Mouse (Mus musculus): ENCODE measurements at regions not wholly inside any gene's neighbourhood (a gene's known extent, or its start where the extent isn't known, plus 50 kb on each side); places are given as distances from the start of the nearest gene placed in this dataset.

DNA sequence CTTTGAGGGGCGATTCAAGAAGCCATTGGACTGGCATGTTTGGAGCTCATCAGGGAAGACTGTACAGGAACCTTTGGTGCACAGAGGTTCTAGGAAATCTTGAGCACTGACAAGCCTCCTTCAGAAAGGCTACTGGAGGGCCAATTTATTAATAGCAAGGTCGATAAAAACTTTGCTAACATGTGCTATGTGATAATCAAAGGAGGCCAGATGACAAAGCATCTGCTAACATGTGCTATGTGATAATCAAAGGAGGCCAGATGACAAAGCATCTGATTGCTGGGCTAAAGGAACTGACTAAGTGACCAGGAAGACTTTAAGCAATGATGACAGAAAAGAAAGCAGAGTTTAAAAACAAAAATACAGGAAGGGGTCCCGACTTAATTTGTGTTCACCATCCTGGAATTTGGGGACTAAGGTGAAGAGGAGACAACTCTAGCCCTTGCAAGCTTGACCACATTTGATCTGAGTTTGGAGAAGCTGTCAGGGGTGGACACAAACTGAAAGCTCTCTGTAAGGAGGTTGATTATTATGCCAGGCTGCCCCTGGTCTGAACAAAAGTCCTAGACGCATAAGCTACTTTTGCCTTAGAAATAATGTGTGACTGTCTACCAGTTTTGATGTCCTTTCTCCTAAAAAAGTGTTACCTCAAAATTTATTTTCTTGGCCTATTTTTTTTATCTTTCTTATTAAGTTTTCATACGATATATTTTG lies 455.5 kb upstream of the Fam92a start:
- DNase-seq (ENCODE audit: low spot score) (no peak), ATAC-seq (replicated peaks; ENCODE audit: low FRiP score) (no peak)
- Histone ChIP-seq H3K27ac (ENCODE audit: low read depth, low read length) (no peak overlapping the region), H3K9me3 (ENCODE audit: control insufficient read depth, low read length) (no peaks in the 10 kb centered on the region), H3K4me1 (replicated peaks; ENCODE audit: control insufficient read depth, insufficient read depth, low read length) (no peaks in the 10 kb centered on the region; the same call in 1 of the 2 replicates), H3K4me2 (ENCODE audit: low read depth, low read length, severe bottlenecking) (no peak overlapping the region), H3K27me3 (ENCODE audit: control insufficient read depth, insufficient read depth, low read length) (peaks cover 10% of the 10 kb centered on the region; the same call in 1 of the 2 replicates), H3K9ac (ENCODE audit: low read length) (no peak overlapping the region), H3K36me3 (ENCODE audit: control insufficient read depth, insufficient read depth, low read length) (no peaks in the 10 kb centered on the region), H3K4me3 (ENCODE audit: low read depth, low read length) (no peak overlapping the region)
- 84% methylated on average over 5 of the region's 5 CpGs for WGBS

GRCm38 (mm10) chr4:12620756-12621270 lies 449.0 kb upstream of the Fam92a start:
- ATAC-seq (replicated peaks; ENCODE audit: low FRiP score), result peak; percentile 35; the same call in 1 of the 2 replicates
- Histone ChIP-seq H3K9ac (ENCODE audit: low read length) (no peak overlapping the region), H3K4me1 (replicated peaks; ENCODE audit: control insufficient read depth, insufficient read depth, low read length) (peaks cover 3% of the 10 kb centered on the region), H3K27me3 (ENCODE audit: control insufficient read depth, insufficient read depth, low read length) (no peaks in the 10 kb centered on the region; the same call in 1 of the 2 replicates), H3K9me3 (ENCODE audit: control insufficient read depth, low read length) (no peaks in the 10 kb centered on the region), H3K36me3 (ENCODE audit: control insufficient read depth, insufficient read depth, low read length) (no peaks in the 10 kb centered on the region), H3K4me3 (ENCODE audit: low read depth, low read length) (no peak overlapping the region), H3K27ac (ENCODE audit: low read depth, low read length) (no peak overlapping the region), H3K4me2 (ENCODE audit: low read depth, low read length, severe bottlenecking) (no peak overlapping the region)
- DNase-seq (ENCODE audit: low spot score), result no peak
- 57% methylated on average over 4 of the region's 4 CpGs for WGBS

- no peak overlapping the region for H3K27ac ChIP-seq (ENCODE audit: low read depth, low read length)
These were observed 448.4 kb upstream of the Fam92a start for GRCm38 (mm10) chr4:12620059-12620755.

DNA sequence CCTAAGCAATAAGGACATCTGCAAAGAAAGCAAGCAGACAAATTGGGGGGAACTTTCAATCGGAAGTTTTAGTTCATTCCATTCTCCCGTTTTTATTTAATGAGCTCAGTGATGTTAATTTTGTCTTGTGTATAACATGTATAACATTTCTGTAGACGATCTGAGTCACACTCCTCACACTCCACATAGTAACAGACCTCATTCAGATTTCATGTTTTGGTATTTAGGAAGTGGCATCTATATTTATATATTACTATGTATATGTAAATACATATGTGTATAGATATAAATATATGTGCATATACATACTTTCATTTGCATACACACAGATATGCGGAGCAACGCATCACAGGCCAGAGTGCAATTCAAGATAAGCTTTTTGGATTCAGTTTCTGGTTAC lies 444.9 kb upstream of the Fam92a start:
- no peak for ATAC-seq (replicated peaks; ENCODE audit: low FRiP score)
- no peaks in the 10 kb centered on the region for H3K36me3 ChIP-seq (ENCODE audit: control insufficient read depth, insufficient read depth, low read length)
- no peak overlapping the region for H3K27ac ChIP-seq (ENCODE audit: low read depth, low read length)
- no peaks in the 10 kb centered on the region for H3K9me3 ChIP-seq (ENCODE audit: control insufficient read depth, low read length)
- H3K4me2 ChIP-seq (ENCODE audit: low read depth, low read length, severe bottlenecking), result no peak overlapping the region
- H3K9ac ChIP-seq (ENCODE audit: low read length), result no peak overlapping the region
- peaks cover 3% of the 10 kb centered on the region for H3K4me1 ChIP-seq (replicated peaks; ENCODE audit: control insufficient read depth, insufficient read depth, low read length)
- WGBS, result 91% methylated on average over 5 of the region's 5 CpGs
- no peak overlapping the region for H3K4me3 ChIP-seq (ENCODE audit: low read depth, low read length)
- no peak for DNase-seq (ENCODE audit: low spot score)
- H3K27me3 ChIP-seq (ENCODE audit: control insufficient read depth, insufficient read depth, low read length), result no peaks in the 10 kb centered on the region

More at GRCm38 (mm10) chr4:12620059-12620755, 448.4 kb upstream of the Fam92a start:
- ATAC-seq (replicated peaks; ENCODE audit: low FRiP score) (peak; percentile 77), DNase-seq (ENCODE audit: low spot score) (no peak)
- Histone ChIP-seq H3K36me3 (ENCODE audit: control insufficient read depth, insufficient read depth, low read length) (no peaks in the 10 kb centered on the region), H3K4me1 (replicated peaks; ENCODE audit: control insufficient read depth, insufficient read depth, low read length) (peaks cover 3% of the 10 kb centered on the region), H3K4me2 (ENCODE audit: low read depth, low read length, severe bottlenecking) (no peak overlapping the region), H3K9ac (ENCODE audit: low read length) (no peak overlapping the region), H3K27me3 (ENCODE audit: control insufficient read depth, insufficient read depth, low read length) (no peaks in the 10 kb centered on the region), H3K4me3 (ENCODE audit: low read depth, low read length) (no peak overlapping the region), H3K9me3 (ENCODE audit: control insufficient read depth, low read length) (no peaks in the 10 kb centered on the region)
- WGBS, result 30% methylated on average over 4 of the region's 4 CpGs

DNA sequence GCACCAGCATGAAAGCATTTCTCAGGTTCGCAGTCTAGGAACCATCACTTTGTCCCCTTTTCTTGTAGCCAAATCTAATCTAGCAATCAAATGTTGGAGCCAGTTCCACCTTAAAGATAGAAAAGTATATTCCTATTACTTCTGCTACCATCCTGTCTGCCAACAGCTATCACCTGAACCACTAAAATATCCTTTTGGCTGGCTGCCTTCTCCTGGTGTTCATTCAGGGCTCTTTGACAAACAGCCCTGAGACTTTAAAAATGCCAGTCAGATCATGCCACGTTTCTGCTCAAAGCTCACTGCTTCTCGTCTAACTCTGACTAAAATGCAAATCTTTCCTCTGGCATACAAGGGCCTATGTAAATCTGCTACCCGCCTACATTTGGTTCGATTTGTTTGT lies 439.7 kb upstream of the Fam92a start:
- Histone ChIP-seq H3K36me3 (ENCODE audit: control insufficient read depth, insufficient read depth, low read length) (no peaks in the 10 kb centered on the region), H3K4me2 (ENCODE audit: low read depth, low read length, severe bottlenecking) (no peak overlapping the region), H3K9ac (ENCODE audit: low read length) (no peak overlapping the region), H3K27ac (ENCODE audit: low read depth, low read length) (no peak overlapping the region), H3K4me1 (replicated peaks; ENCODE audit: control insufficient read depth, insufficient read depth, low read length) (no peaks in the 10 kb centered on the region), H3K27me3 (ENCODE audit: control insufficient read depth, insufficient read depth, low read length) (no peaks in the 10 kb centered on the region), H3K4me3 (ENCODE audit: low read depth, low read length) (no peak overlapping the region), H3K9me3 (ENCODE audit: control insufficient read depth, low read length) (no peaks in the 10 kb centered on the region)
- WGBS, result 85% methylated on average over 5 of the region's 5 CpGs
- ATAC-seq (replicated peaks; ENCODE audit: low FRiP score), result no peak
- no peak for DNase-seq (ENCODE audit: low spot score)

GRCm38 (mm10) chr4:12601165-12601919 lies 429.5 kb upstream of the Fam92a start:
- Histone ChIP-seq H3K36me3 (ENCODE audit: control insufficient read depth, insufficient read depth, low read length) (no peaks in the 10 kb centered on the region), H3K4me3 (ENCODE audit: low read depth, low read length) (no peak overlapping the region), H3K9me3 (ENCODE audit: control insufficient read depth, low read length) (no peaks in the 10 kb centered on the region), H3K27me3 (ENCODE audit: control insufficient read depth, insufficient read depth, low read length) (no peaks in the 10 kb centered on the region), H3K4me2 (ENCODE audit: low read depth, low read length, severe bottlenecking) (no peak overlapping the region), H3K27ac (ENCODE audit: low read depth, low read length) (no peak overlapping the region), H3K4me1 (replicated peaks; ENCODE audit: control insufficient read depth, insufficient read depth, low read length) (peaks cover 4% of the 10 kb centered on the region; the same call in 1 of the 2 replicates), H3K9ac (ENCODE audit: low read length) (no peak overlapping the region)
- WGBS, result 56% methylated on average over 15 of the region's 15 CpGs
- peak; percentile 85 for ATAC-seq (replicated peaks; ENCODE audit: low FRiP score)
- no peak for DNase-seq (ENCODE audit: low spot score)

DNA sequence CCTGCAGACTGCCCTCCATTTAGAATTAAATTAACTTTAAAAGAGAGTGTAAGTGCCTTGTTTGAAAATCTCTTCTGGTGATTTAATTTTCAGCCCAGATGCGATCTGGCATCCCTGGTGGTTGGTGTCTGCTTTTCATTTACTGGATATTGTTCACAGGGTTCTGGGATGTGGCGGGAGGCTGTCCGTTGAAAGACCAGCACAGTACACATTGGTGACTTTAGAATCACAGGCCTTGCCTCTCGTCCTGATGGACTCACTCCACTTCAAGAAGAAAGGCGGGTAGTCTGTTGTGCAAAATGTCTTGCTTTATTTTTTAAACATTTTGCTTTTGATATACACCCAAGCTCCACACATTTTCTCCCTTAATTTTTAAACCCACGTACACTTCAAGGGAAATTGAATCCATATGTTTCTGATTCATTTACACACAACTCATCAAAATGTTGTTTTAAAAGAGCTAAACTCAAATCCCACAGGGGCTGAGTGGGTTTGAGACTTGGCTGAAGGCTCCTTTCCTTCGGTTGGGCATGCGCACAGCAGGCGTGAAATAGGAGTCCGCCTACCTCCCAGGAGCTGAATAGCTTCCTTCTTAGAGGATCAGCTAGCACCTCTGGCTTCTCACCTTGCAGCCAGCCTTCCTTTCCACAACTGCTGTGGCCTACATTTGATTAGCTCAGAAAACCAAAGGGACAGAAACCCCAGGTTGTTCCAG lies 424.1 kb upstream of the Fam92a start:
- no peak overlapping the region for H3K27ac ChIP-seq (ENCODE audit: low read depth, low read length)
- no peaks in the 10 kb centered on the region for H3K9me3 ChIP-seq (ENCODE audit: control insufficient read depth, low read length)
- ATAC-seq (replicated peaks; ENCODE audit: low FRiP score) (no peak), DNase-seq (ENCODE audit: low spot score) (no peak)
- no peaks in the 10 kb centered on the region for H3K27me3 ChIP-seq (ENCODE audit: control insufficient read depth, insufficient read depth, low read length)
- 60% methylated on average over 10 of the region's 10 CpGs for WGBS
- H3K9ac ChIP-seq (ENCODE audit: low read length), result no peak overlapping the region
- H3K4me2 ChIP-seq (ENCODE audit: low read depth, low read length, severe bottlenecking), result no peak overlapping the region
- H3K36me3 ChIP-seq (ENCODE audit: control insufficient read depth, insufficient read depth, low read length), result no peaks in the 10 kb centered on the region
- no peaks in the 10 kb centered on the region for H3K4me1 ChIP-seq (replicated peaks; ENCODE audit: control insufficient read depth, insufficient read depth, low read length)
- H3K4me3 ChIP-seq (ENCODE audit: low read depth, low read length), result no peak overlapping the region

DNA sequence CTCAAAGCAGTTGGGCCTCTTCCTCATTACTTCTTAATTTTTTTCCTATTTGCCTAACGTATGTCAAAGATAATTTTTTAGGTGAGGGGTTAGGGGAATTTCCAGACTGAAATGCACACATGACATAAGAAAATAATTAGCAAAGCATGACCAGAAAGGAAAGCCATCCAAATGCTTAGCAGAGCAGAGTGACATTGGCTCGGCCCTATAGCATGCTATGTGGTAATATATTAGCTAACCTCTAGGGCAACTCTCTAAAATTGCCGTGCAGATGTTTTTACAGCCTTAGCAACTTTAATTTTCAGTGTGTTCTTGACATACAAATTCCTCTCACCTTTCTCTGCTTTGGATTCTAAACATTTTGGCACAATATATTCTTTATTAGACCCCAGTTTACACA lies 421.2 kb upstream of the Fam92a start:
- H3K9ac ChIP-seq (ENCODE audit: low read length), result no peak overlapping the region
- no peaks in the 10 kb centered on the region for H3K27me3 ChIP-seq (ENCODE audit: control insufficient read depth, insufficient read depth, low read length)
- DNase-seq (ENCODE audit: low spot score) (no peak), ATAC-seq (replicated peaks; ENCODE audit: low FRiP score) (no peak)
- WGBS, result 76% methylated on average over 3 of the region's 3 CpGs
- H3K4me1 ChIP-seq (replicated peaks; ENCODE audit: control insufficient read depth, insufficient read depth, low read length), result no peaks in the 10 kb centered on the region
- H3K4me2 ChIP-seq (ENCODE audit: low read depth, low read length, severe bottlenecking), result no peak overlapping the region
- H3K36me3 ChIP-seq (ENCODE audit: control insufficient read depth, insufficient read depth, low read length), result no peaks in the 10 kb centered on the region
- no peak overlapping the region for H3K4me3 ChIP-seq (ENCODE audit: low read depth, low read length)
- no peak overlapping the region for H3K27ac ChIP-seq (ENCODE audit: low read depth, low read length)
- H3K9me3 ChIP-seq (ENCODE audit: control insufficient read depth, low read length), result no peaks in the 10 kb centered on the region

Measured in forebrain, embryonic 11.5 days (tissue).